Mouse (Mus musculus): ENCODE data around the gene Dapk3.
A peak's percentile ranks its signal among the peaks of the same experiment; 100 is the strongest.
"Not testable (repeated sequence)": the region's sequence is repeated elsewhere in the genome, so short reads cannot be mapped to it uniquely, and the experiment has no call there.

Gene Dapk3

DNA sequence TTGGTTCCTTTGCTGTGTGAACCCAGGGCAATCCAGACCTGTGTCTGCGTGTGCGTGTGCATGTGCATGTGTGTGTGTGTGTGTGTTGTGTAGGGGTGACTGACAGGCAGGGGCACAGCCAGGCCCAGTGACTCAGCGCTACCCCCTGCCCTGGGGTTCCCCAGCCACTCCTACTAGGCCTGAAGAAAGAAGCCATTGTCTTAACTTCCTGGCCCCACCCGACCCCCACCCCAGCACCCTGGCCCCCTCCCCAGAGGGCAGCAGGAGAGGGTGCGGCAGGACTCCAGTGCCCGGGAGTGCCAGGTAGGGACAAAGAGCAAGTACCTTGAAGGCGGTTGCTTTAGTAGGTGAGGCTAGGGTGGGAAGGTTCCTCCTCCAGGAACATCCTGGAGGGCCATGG, 37.0 kb upstream of the Dapk3 start:
- ATAC-seq (ENCODE audit: low TSS enrichment), result no peak

DNA sequence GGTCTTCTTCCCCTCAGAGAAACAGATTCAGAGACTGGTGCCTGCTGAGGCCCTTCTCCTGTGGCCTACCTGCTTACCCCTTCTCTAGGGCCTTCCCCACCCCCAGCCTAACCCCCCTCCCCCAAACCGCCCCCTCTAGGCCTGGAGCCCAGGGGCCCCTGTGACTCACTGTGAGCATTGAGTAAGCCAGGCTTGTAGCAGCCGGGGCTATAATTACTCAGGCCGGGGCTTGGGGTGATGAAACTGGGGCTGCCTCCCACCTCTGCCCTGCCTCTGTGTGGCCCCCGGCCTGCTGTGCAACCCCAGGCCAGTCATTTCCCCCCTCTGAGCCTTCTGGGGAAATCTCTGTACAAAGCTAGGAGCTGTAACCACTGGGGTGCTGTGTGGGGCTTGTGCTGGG, 36.5 kb upstream of the Dapk3 start:
- ATAC-seq (ENCODE audit: low TSS enrichment), result no peak

DNA sequence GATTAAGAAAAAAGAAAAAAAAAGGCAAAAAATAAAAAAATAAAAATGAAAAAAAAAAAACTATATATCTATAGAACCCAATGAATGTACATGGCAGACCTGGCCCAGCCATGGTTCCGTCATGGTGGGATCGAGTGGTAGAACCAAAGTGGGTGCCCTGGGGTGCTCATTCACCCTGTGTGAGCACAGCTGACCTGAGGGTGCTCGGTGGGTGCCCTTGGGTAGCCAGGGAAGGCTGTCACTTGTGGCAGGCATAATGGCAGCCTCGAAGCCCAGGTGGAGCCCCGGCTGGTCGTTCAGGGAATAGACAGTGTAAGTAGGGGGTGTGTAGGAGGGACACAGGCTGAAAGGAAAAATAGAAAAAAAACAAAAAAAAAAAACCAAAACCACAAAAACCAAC, 31.5 kb upstream of the Dapk3 start:
- no peak for ATAC-seq (ENCODE audit: low TSS enrichment)

DNA sequence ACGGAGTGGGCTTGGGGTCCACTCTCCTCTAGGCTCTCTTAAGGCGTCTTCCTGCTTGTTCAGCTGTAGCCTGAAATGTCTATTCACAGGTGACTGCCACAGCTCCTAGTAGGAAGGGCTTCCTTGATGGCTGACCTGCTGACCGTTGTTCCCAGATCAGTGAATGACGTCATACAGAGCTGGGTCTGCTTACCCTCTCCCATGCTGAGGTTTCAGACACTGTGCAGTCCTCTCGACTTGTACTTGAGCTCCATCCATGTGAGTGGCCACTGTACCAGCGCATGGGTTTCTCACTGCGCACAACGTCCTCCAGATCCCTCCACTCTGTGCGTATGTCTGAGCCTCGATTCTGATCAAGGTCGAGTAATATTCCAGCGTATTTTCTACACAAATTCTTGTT, 30.2 kb upstream of the Dapk3 start:
- 0 out of 2 replicates have a peak, but pooled peaks have one; percentile 15 for ATAC-seq (ENCODE audit: low TSS enrichment)

DNA sequence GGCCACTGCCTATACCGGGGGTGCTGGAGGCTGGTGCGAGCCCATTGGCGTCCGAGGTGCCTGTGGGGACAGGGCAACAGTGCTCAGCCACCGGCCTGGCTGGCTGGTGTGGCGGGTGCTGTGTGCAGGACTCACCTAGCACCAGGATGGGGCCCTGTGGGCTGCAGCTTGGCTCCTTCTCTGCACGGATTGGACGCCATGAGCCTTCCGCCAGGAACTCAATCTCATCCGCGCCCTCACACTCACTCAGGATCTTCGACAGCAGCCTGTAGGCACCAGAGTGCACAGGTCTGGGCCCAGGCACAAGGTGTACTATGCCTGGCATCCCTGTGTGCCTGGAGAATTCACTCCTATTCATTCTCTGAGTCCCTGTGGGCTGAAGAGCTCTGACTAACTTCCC, 28.5 kb upstream of the Dapk3 start:
- no peak for ATAC-seq (ENCODE audit: low TSS enrichment)

DNA sequence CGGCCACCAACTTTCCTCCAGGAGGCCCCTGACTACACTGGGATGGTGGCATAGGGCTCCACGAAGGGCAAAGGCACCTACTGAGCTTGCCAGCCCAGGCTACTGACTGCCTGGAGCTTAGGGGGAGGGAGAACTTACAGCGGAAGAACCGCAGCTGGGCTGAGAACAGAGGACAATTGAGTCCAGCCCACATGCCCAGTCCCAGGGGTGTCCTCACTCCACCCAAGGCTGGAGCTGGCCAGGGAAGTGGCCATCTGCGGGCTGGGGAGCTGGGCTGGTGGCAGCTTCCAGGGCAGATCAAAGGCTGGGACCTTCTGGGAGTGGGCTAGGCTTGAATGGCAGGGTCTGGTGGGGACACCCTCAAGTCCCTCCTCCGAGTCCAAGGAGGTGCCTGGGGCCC, 28.1 kb upstream of the Dapk3 start:
- ATAC-seq (ENCODE audit: low TSS enrichment), result peak; percentile 45; the same call in 1 of the 2 replicates

DNA sequence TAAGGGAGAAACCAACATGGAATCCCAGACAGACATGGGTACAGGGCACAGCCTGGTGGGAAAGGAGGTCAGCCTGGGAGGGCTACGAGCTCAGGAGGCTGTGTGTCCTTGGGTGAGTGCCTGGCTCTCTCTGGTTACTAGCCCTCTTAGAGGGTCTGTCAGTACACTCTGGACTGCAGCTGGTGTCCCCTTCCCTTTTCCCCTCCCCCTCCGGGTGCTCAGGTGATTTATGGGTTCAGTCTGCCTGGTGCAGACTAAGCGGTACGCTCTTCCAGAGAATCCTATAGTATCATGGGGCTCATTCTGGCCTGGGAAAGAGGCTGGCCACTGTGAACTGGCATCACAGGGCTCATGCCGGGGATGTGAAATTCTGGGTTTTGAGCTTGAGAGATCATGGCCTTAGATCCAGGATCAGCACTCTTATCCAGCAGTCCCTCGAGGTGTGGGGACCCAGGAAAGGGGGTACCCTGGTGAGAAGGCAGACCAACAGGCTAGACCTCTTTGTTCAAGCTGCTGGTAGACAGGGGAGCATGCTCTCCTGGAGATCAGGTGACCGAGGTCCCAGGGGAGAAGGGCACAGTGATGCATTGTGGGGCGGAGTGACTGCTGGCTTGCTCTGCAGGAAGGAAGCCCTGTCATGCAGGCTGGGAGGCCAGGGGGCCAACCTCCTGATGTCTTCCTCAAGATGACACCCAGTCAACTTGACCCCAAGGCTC, 21.0 kb upstream of the Dapk3 start:
- ATAC-seq (ENCODE audit: low TSS enrichment), result no peak

DNA sequence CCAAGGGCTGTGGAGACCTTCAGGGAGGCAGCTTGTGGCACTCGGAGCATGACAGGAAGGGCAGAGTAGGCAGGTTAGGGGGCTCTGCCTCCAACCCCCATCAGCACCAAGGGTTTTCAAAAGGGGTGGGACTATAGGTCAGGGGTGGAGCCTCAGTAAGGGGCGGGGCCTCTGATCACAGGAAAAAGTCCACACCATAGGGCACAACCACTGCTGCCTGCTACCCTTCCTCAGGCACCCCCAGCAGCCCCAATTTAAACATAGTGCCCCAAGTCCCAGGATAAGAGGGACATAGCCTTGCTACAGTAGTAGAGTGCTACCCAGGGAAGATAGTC, 20.5 kb upstream of the Dapk3 start:
- no peak for ATAC-seq (ENCODE audit: low TSS enrichment)

DNA sequence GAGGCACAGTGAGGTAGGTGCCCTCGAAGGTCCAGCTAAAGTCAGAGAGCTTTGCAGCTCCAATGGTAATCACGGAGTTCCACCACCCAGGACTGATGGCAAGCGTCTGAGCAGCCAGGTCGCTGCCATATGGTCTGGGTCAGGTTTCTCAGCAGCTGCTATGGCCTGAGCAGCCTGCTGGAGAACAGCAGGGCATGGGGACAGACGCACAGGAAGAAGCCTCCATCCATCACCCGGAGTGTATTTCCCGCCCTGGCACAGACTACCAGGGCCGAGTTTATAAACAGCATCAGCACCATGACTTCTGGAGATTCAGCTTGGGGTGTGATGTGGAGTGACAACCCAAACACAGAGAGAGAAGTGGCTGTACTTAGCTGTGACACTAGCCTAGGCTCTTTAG, 17.7 kb upstream of the Dapk3 start:
- no peak for ATAC-seq (ENCODE audit: low TSS enrichment)

DNA sequence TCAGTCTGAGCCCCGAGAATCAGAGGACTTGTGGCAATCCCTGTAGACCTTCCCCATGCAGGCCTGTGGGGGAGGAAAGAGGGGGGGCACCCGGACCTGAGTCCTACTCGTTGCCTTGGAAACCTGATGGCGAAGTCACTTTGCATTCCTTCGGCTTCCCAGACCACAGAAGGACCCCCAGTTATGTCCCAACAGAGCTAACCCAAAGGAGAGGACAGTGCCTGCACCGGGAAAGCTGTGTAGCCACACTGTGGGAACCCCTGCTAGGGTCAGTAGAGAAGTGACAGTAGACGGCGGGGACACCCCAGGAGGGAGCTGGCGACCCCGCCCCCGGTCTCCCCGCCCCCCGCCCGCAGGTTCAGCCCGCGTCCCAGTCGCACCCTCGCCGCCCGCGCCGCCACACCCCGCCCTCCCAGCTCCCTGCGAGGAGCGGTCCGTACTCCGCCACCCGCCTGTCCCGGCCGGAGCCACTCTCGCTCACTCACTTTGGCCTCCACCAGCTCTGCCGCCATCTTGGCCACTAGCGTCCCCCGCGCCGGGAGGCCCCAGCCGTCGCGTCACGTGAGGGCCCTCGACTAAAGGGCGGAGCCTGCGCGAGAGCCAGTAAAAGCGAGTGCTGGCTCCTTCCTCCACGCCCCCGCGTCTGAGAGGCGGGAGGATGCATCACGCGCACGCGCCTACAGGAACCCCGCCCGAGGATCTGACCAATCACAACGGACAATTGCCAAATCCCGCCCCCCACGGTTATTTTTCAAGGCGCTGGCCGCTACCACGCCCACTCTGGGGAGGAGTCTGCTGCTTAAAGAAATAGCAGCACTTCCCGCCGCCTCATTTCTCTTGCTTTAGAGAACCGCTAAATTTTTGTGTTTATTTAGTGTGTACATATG, 15.4 kb upstream of the Dapk3 start, which contains the start of gene Pias4:
Pias4 (minus strand) TSS at position 724 of the 887 bp plus-strand sequence.
- peak; percentile 86 for ATAC-seq (ENCODE audit: low TSS enrichment)

DNA sequence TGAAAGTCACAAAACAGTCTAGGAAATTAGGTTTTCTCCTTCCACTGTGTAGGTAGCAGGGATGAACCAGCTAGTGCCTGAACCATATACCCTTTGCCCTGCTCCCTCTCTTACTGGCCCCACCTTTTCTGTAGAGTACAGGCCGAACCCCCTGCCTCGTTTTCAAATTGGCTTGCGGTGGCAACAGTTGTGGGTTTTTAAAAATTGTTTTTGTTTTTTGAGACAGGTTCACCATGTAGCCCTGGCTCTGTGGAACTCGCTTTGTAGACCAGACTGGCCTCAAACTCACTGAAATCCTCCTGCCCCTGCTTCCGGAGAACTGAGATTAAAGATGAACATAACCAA, 14.7 kb upstream of the Dapk3 start:
- ATAC-seq (ENCODE audit: low TSS enrichment), result peak; percentile 15

DNA sequence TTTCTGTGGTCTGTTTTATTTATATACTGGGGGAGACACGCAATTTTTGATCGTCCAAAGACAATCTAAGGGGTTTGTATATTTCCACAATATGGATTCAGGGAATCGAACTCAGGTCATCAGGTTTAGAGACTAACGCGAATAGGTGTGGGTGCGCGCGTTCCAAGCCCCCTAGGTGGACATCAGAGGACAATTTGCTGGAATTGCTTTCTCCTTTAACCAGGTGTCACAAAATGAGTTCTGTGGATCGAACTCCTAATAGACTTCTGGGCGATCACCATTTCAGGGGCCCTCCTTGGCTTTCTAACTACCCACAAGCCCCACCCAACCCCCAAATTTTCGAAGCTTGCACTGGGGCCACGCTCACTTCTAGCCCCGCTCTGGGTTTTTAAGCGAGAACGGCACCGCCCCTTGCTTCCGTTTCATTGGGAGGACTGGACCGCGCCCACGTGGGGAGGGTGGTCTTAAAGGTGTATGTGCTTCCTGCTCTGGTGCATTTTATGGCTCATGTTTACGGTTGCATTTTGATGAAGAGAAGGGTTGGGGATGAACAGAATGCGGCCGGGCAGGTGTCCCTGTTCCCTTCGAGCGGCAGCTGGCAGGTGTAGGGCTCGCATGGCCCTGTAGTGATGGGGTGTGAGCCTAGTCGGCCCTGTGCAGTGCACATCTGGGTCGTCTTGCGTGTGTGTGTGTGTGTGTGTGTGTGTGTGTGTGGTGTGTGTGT, 14.1 kb upstream of the Dapk3 start:
- peak; percentile 48; the same call in 1 of the 2 replicates for ATAC-seq (ENCODE audit: low TSS enrichment)

DNA sequence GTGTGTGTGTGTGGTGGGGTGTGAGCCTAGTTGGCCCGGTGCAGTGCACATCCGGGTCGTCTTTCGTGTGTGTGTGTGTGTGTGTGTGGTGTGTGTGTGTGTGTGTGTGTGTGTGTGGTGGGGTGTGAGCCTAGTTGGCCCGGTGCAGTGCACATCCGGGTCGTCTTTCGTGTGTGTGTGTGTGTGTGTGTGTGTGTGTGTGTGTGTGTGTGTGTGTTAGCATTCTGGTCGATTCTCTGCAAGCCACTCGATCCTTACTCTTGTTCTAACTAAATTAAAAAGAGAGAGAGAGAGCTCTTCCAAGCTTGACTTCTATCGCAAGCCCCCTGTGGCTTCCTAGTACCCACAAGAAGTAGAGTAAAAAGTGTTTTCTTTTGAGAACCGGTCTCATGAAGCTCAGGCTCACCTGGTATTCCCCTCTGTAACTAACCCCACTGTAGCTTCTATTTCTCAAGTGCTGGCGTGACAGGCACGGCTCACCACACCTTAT, 13.3 kb upstream of the Dapk3 start:
- not testable (repeated sequence) for ATAC-seq (ENCODE audit: low TSS enrichment)

DNA sequence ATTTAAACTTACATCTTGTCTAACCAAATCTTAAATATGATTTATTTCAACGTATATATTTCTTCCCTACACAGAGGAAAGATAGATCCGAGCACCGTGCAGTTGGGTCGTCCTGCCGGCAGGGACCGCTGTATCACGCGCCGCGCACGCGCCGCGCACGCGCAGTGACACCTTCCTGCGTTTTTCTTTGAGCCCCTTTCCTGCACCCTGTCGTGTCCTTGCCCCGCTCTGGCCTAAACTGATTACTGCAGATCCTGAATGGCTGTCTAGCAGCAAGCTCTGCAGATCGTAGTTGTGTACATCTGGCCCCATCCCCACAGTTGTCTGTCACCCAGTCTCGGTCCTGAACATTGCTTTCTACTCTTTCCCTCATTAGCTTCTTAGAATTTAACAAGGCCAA, 9.7 kb upstream of the Dapk3 start:
- peak; percentile 45 for ATAC-seq (ENCODE audit: low TSS enrichment)

DNA sequence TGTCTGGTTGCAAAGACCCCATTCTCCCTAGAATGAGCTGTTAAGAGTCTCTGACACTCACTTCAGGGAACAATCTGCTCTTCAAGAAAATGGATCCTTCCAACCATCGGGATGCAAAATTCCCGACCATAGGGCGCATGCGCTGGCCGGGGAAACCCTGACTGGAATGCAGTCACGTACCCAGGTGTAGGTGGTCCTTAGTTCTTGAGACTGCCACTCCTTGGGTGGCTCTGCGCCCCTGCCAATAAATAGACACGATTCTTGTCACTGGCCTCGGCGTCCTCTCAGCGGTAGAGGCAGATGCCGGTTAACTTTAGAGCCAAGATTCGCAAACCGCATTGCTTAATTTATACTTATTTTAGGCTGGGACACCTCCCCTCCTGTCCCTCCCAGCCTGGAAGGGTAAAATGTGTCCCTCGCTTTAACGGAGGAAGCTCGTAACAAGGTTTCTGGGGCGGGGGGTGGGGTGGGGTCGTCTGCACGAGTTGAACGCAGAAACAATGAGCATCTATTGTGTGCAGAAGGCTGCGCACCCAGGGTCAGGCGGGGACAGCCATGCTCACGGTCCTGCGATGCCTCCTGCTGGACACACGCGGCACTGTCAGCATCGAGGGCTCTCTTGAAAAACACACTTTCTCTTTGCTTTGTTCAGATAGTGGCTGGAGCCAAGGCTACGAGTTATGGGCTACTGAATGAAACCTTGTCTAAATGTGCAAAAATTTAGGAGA, 8.0 kb upstream of the Dapk3 start:
- ATAC-seq (ENCODE audit: low TSS enrichment), result peak; percentile 55

DNA sequence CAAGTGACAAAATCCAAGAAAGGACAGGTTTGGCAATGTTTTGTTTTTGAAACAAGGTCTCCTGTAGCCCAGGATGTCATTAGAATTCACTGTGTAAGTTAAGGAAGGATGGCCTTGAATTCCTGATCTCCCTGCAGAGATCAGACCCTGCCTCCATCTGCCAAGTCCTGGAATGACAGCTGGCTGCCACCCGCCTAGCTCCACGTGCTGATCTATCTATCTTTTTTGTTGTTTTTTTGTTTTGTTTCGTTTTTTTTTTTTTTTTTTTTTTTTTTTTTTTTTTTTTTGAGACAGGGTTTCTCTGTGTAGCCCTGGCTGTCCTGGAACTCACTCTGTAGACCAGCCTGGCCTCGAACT, 7.5 kb upstream of the Dapk3 start:
- not testable (repeated sequence) for ATAC-seq (ENCODE audit: low TSS enrichment)

DNA sequence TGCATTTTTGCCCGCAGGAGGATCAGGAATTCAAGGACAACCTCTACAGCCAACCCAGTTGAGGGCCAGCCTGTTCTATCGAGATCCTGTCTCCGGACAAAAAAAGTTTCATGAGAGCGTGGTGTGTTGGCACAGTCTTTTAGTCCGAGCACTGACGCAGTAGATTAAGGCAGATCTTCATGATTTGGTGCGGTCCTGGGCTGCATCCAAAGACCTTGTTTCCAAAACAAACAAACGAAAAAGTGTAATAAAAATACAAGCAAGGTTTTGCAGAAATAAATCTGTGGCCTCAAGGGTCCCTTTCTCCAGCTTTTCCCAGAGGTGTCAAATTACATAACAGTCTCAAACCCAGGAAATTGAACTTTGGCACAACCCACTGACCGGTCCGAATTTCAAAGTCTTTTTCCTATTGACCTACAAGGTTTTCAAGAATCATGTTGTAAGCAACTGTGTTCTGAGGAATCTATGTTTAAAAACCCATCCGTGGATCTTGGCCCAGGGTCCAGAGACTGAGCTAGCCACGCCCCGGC, 6.8 kb upstream of the Dapk3 start:
- no peak for ATAC-seq (ENCODE audit: low TSS enrichment)

DNA sequence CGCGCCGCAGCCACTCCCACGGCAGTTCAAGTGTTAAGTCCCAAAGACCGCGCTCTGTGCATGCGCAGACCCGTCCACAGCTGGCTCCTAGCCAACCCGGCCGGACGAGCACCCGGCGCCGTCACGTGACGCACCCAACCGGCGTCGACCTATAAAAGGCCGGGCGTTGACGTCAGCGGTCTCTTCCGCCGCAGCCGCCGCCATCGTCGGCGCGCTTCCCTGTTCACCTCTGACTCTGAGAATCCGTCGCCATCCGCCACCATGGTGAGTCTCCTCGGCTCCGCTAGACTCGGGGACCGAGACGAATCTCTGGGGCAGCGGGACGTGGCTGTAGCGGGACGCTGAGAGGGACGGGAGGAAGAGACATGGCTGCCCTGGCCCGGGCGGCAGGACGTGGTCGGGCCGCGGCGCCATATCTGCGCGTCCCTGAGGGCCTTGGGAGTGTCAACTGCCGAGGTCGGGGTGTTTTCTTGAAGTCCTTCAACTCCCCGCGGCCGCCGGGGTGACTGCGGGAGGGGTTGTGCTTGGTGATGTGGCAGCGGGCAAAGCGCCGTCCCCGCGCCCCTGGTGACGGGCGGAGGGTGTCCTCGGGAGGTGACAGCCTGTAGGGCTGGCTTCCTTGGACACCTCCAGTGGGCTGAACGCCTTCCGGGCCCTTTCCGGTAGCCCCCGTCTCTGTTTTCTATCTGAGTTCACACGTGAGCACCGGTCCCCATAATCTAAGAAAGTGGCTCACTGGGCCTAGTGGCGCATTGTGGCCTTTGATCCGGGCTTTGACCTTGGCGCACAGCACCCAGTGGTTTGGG, 6.1 kb upstream of the Dapk3 start, which contains the start of gene Eef2:
Eef2 (plus strand) TSS at position 166 of the 806 bp plus-strand sequence.
- peak; percentile 33; the same call in 1 of the 2 replicates for ATAC-seq (ENCODE audit: low TSS enrichment)

DNA sequence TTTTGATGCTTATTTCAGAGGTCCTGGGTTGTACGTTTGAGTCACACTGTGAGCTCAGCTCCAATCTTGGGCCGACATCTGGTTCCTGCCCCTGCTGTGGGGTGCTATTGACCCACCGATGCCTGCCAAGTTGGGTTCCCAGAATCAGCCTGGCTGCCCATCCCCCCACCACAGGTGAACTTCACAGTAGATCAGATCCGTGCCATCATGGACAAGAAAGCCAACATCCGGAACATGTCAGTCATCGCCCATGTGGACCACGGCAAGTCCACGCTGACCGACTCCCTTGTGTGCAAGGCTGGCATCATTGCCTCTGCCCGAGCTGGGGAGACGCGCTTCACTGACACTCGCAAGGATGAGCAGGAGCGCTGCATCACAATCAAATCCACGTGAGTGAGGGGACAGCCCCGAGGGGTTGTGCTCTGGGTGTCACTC, 5.3 kb upstream of the Dapk3 start:
- ATAC-seq (ENCODE audit: low TSS enrichment), result no peak

DNA sequence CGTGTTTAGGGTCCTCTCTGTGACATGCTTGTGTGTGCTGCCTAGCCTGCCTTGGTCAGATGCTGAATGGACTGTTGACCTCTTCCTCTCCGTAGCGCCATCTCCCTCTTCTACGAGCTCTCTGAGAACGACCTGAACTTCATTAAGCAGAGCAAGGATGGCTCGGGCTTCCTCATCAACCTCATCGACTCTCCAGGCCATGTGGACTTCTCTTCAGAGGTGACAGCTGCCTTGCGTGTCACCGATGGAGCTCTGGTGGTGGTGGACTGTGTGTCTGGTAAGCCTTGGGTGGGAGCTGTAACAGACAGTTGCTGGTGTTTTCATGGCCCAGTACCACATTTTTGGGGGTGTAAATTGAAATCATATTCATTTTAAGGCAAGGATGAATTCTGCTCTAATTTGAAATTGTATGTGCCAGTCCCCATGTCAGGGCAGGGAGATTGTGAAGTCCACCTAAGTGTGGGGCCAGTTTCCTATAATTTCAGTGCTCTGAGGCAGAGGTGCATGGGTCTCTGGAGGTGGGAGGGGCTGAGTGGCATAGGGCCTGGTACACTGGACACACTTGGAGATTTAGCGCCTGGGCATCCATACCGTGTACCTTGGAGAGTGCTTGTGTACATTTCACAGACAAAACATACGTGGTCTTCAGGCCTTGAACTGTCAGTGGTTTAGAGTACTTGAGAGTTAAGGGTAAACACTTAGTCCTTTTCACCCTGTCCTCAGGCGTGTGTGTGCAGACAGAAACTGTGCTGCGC, 4.7 kb upstream of the Dapk3 start:
- ATAC-seq (ENCODE audit: low TSS enrichment), result no peak

Measured in frontal cortex, adult (tissue).